38 mouse cellular contexts compared by ENCODE assay signal in genomic region chr13:3945249-3945648, GRCm38 (mm10). TPM values are rescaled to one million over a fixed set of nuclear protein-coding genes. Genes with fewer than 3 reads are reported as not detected.
"Had no signal": no experiment of that assay in that cellular context is flagged by ENCODE, and none has a peak within 500 bp of the region (broad histone marks: within the 10 kb centered on the region; RNA-seq: fewer than 3 reads in every experiment).

TSS of gene Ucn3 (minus strand) at chr13:3945349.

- DNase-seq: heart, postnatal 10 days; heart, postnatal 14 days; heart, postnatal 36 days; heart, postnatal 4 days; kidney, adult 11 months; kidney, adult 18-20 months; kidney, adult 8-10 months; kidney, adult 9 months; kidney, postnatal 10 days; kidney, postnatal 14 days; kidney, postnatal 25 days; kidney, postnatal 36 days; kidney, postnatal 4 days; layer of hippocampus, adult 9-11 months; layer of hippocampus, postnatal 36 days had no signal

- H3K9me3 ChIP-seq: heart, embryonic 10.5 days; heart, embryonic 12.5 days; heart, embryonic 13.5 days; heart, embryonic 15.5 days; hindbrain, embryonic 10.5 days; hindbrain, embryonic 12.5 days; hindbrain, embryonic 13.5 days; hindbrain, embryonic 15.5 days; kidney, embryonic 15.5 days had no signal

- ATAC-seq: hindbrain, embryonic 16.5 days; hindbrain, postnatal 0 days; inflammation-experienced regulatory T-cells, adult 6 months had no signal

- H3K27me3 ChIP-seq: heart, embryonic 12.5 days; heart, embryonic 13.5 days; heart, embryonic 15.5 days; hindbrain, embryonic 12.5 days; hindbrain, embryonic 13.5 days; hindbrain, embryonic 15.5 days; kidney, embryonic 15.5 days had no signal

- H3K4me2 ChIP-seq: heart, embryonic 11.5 days; heart, embryonic 12.5 days; heart, embryonic 13.5 days; heart, embryonic 15.5 days; hindbrain, embryonic 12.5 days; hindbrain, embryonic 13.5 days; hindbrain, embryonic 14.5 days; hindbrain, embryonic 15.5 days; kidney, embryonic 15.5 days had no signal

- H3K9ac ChIP-seq: heart, embryonic 12.5 days; heart, embryonic 13.5 days; heart, embryonic 15.5 days; hindbrain, embryonic 12.5 days; hindbrain, embryonic 13.5 days; hindbrain, embryonic 14.5 days; hindbrain, embryonic 15.5 days; kidney, embryonic 15.5 days had no signal

- H3K36me3 ChIP-seq: heart, embryonic 10.5 days; heart, embryonic 12.5 days; heart, embryonic 13.5 days; heart, embryonic 15.5 days; hindbrain, embryonic 10.5 days; hindbrain, embryonic 12.5 days; hindbrain, embryonic 13.5 days; hindbrain, embryonic 15.5 days; kidney, embryonic 15.5 days had no signal

- H3K4me1 ChIP-seq: heart, embryonic 10.5 days; heart, embryonic 12.5 days; heart, embryonic 13.5 days; heart, embryonic 15.5 days; hindbrain, embryonic 10.5 days; hindbrain, embryonic 12.5 days; hindbrain, embryonic 13.5 days; hindbrain, embryonic 15.5 days; kidney, embryonic 15.5 days had no signal

- H3K4me3 ChIP-seq: heart, embryonic 10.5 days; heart, embryonic 12.5 days; heart, embryonic 13.5 days; heart, embryonic 15.5 days; hindbrain, embryonic 10.5 days; hindbrain, embryonic 12.5 days; hindbrain, embryonic 13.5 days; hindbrain, embryonic 15.5 days; kidney, embryonic 15.5 days; layer of hippocampus, adult 2 months had no signal

- H3K27ac ChIP-seq: heart, embryonic 10.5 days; heart, embryonic 13.5 days; heart, embryonic 15.5 days; hindbrain, embryonic 10.5 days; hindbrain, embryonic 12.5 days; hindbrain, embryonic 13.5 days; hindbrain, embryonic 14.5 days; hindbrain, embryonic 15.5 days; hindbrain, postnatal 0 days; kidney, embryonic 15.5 days; kidney, postnatal 0 days; layer of hippocampus, adult 2 months had no signal

RNA-seq across cellular contexts. Expression of gene Ucn3, which starts in this region (rescaled TPM):
- polyA plus RNA-seq: heart, embryonic 10.5 days; heart, embryonic 11.5 days; heart, embryonic 12.5 days; heart, embryonic 13.5 days; heart, embryonic 14.5 days; heart, embryonic 15.5 days; heart, embryonic 16.5 days; heart, postnatal 0 days; hindbrain, embryonic 10.5 days; hindbrain, embryonic 11.5 days; hindbrain, embryonic 12.5 days; hindbrain, embryonic 13.5 days; hindbrain, embryonic 15.5 days; inflammation-experienced regulatory T-cells, adult 6 months; kidney, adult 2 months; kidney, embryonic 14.5 days; kidney, embryonic 15.5 days; kidney, embryonic 16.5 days; kidney, postnatal 0 days had no signal
